Mouse (Mus musculus): Measurements from ENCODE around the gene Fxyd5.
A peak's percentile ranks its signal among the peaks of the same experiment; 100 is the strongest.

Fxyd5 gene

GRCm38 (mm10) chr7:31060621-31061010 is 18.3 kb upstream of the Fxyd5 start:
- DNase-seq: no peak

GRCm38 (mm10) chr7:31059919-31060620 is 17.8 kb upstream of the Fxyd5 start:
- no peak for DNase-seq

GRCm38 (mm10) chr7:31059108-31059507 is 16.8 kb upstream of the Fxyd5 start, which contains the start of gene Lgi4:
Gene Lgi4, plus strand, starts transcription at chr7:31059342.
- DNase-seq: peak; percentile 67

GRCm38 (mm10) chr7:31058211-31058610 is 15.9 kb upstream of the Fxyd5 start:
- DNase-seq: no peak

GRCm38 (mm10) chr7:31057730-31058129 is 15.4 kb upstream of the Fxyd5 start:
- no peak for DNase-seq

- no peak for DNase-seq
Measured at GRCm38 (mm10) chr7:31057071-31057470, 14.8 kb upstream of the Fxyd5 start, which contains the start of gene Fxyd1. Gene Fxyd1, minus strand, starts transcription at chr7:31057199.

GRCm38 (mm10) chr7:31056448-31056847 is 14.2 kb upstream of the Fxyd5 start:
- no peak for DNase-seq

GRCm38 (mm10) chr7:31055883-31056282 is 13.6 kb upstream of the Fxyd5 start:
- no peak for DNase-seq

- peak; percentile 68 for DNase-seq
Measured at GRCm38 (mm10) chr7:31055354-31055824, 13.1 kb upstream of the Fxyd5 start.

GRCm38 (mm10) chr7:31054661-31055320 is 12.5 kb upstream of the Fxyd5 start:
- no peak for DNase-seq

- no peak for DNase-seq
Measured at GRCm38 (mm10) chr7:31053882-31054447, 11.7 kb upstream of the Fxyd5 start.

- DNase-seq: peak; percentile 65
Measured at GRCm38 (mm10) chr7:31052636-31053434, 10.6 kb upstream of the Fxyd5 start.

GRCm38 (mm10) chr7:31052251-31052635 is 10.0 kb upstream of the Fxyd5 start:
- no peak for DNase-seq

- no peak for DNase-seq
Measured at GRCm38 (mm10) chr7:31051321-31052021, 9.2 kb upstream of the Fxyd5 start, which contains the start of gene Fxyd7. Gene Fxyd7, minus strand, starts transcription at chr7:31051467.

- no peak for DNase-seq
Measured at GRCm38 (mm10) chr7:31050921-31051320, 8.6 kb upstream of the Fxyd5 start.

GRCm38 (mm10) chr7:31050487-31050886 is 8.2 kb upstream of the Fxyd5 start:
- DNase-seq: no peak

GRCm38 (mm10) chr7:31049846-31050281 is 7.6 kb upstream of the Fxyd5 start:
- DNase-seq: no peak

GRCm38 (mm10) chr7:31049135-31049845 is 7.0 kb upstream of the Fxyd5 start:
- no peak for DNase-seq

GRCm38 (mm10) chr7:31041662-31042315 is 492 bp downstream of the Fxyd5 start:
- DNase-seq: no peak

- DNase-seq: no peak
Measured at GRCm38 (mm10) chr7:31041023-31041407, 1.3 kb downstream of the Fxyd5 start.
